Mouse (Mus musculus): Measurements from ENCODE around the gene Tmem106b. TPM values are rescaled to one million over a fixed set of nuclear protein-coding genes. Genes with fewer than 3 reads are reported as not detected.

The Tmem106b gene
- total RNA-seq, 1 experiment from 2014 or later: 88.3 TPM

Other genes with a start within 250 kb of the Tmem106b start
- 0.12 TPM in 1 of 2 replicates, not detected in the other for gene Vwde, start 155.2 kb downstream of the Tmem106b start, total RNA-seq (2017)